Mouse (Mus musculus) limb, embryonic 12.5 days (tissue): Measurements from ENCODE around the gene Acap2. TPM values are rescaled to one million over a fixed set of nuclear protein-coding genes. Genes with fewer than 3 reads are reported as not detected.
A peak's percentile ranks its signal among the peaks of the same experiment; 100 is the strongest.

ENCODE experiments used
- ATAC-seq: fragments of 200-750 bp; cut with Nextera tagmentation; 2 replicates; pipeline ENCODE4 v1.8.0; 2017; ENCODE audit warnings: low read depth, moderate TSS enrichment; ENCODE audit not compliant: insufficient number of reproducible peaks, insufficient read depth, low FRiP score, low TSS enrichment
- H3K27ac ChIP-seq: fragments of 300-500 bp; sonication (generic); 2 replicates; pipeline ENCODE4 v1.5.1; 2016; ENCODE audit warnings: mild to moderate bottlenecking, moderate library complexity
- H3K27me3 ChIP-seq: fragments of 300-500 bp; sonication (generic); 2 replicates; pipeline ENCODE4 v1.6.1; 2016; ENCODE audit warnings: mild to moderate bottlenecking, moderate library complexity
- H3K36me3 ChIP-seq: fragments of 300-500 bp; sonication (generic); 2 replicates; pipeline ENCODE4 v1.6.1; 2016; ENCODE audit warnings: mild to moderate bottlenecking, moderate library complexity
- H3K4me1 ChIP-seq: fragments of 300-500 bp; sonication (generic); replicated peaks from 2 replicates; pipeline ENCODE4 v1.6.1; 2016
- H3K4me2 ChIP-seq: fragments of 300-500 bp; sonication (generic); 2 replicates; pipeline ENCODE4 v1.6.1; 2016; ENCODE audit warnings: mild to moderate bottlenecking, moderate library complexity
- H3K4me3 ChIP-seq: fragments of 300-500 bp; sonication (generic); replicated peaks from 2 replicates; pipeline ENCODE4 v1.5.1; 2016; ENCODE audit warnings: mild to moderate bottlenecking
- H3K9ac ChIP-seq: fragments of 300-500 bp; sonication (generic); replicated peaks from 2 replicates; pipeline ENCODE4 v1.6.1; 2016; ENCODE audit warnings: mild to moderate bottlenecking, moderate library complexity
- H3K9me3 ChIP-seq: fragments of 300-500 bp; sonication (generic); 2 replicates; pipeline ENCODE4 v1.6.1; 2016; ENCODE audit warnings: mild to moderate bottlenecking, moderate library complexity
- WGBS: fragments of 180-500 bp; shearing (Covaris S2); methylation state at CpG from one replicate; pipeline ENCODE4 v1.1.7; 2016; 5-methylcytosine and 5-hydroxymethylcytosine counted together
- polyA plus RNA-seq: library from polyadenylated mRNA; unstranded; fragments of >200 nt; fragmentation: Nextera tagmentation; extraction: Ambion mirVana; gene quantifications from 2 replicates; pipeline ENCODE4 v1.2.1, GENCODE M21; 2016

The Acap2 gene
- polyA plus RNA-seq, 1 experiment from 2014 or later: 20.4 TPM

GRCm38 (mm10) chr16:31081125-31081664 is 119.8 kb downstream of the Acap2 start, which contains the start of gene Xxylt1:
Gene Xxylt1, minus strand, starts transcription at chr16:31081432.
- Histone ChIP-seq H3K4me3 (peak within 1 kb of the TSS; percentile 83), H3K36me3 (no peaks in the 10 kb centered on the region), H3K4me2 (peak within 1 kb of the TSS; percentile 93), H3K27me3 (no peaks in the 10 kb centered on the region), H3K9ac (peak within 1 kb of the TSS; percentile 75), H3K9me3 (no peaks in the 10 kb centered on the region), H3K27ac (peak within 1 kb of the TSS; percentile 92), H3K4me1 (peaks cover 11% of the 10 kb centered on the region)
- under 1% methylated on average over 54 of the region's 54 CpGs for WGBS
- ATAC-seq: peak; percentile 96

DNA sequence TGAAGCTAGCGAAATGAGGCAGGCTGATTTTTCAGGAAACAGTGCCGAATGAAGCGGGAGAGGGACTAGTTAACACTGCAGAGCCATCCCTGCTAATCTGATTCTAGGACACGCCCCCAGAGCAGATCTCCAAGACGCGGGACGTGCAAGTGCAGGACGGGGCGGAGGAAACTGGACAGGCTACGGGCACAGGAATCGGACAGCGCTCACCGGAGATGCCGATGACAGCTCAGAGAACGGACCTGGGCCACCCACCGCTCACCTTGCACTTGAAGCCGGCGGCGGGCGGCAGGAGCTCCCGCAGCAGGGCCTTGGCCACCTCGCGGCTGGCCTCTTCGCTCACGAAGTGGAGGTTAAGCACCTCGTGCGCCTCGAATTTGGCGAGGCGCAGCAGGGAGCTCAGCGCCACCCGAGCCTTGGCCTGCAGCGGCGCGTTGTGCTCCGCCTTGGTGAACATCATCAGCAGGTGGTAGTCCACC is 120.4 kb downstream of the Acap2 start:
- peak overlapping the region; percentile 75 for H3K9ac ChIP-seq
- H3K4me3 ChIP-seq: peak overlapping the region; percentile 83
- peak; percentile 50; the same call in 1 of the 2 replicates for ATAC-seq
- H3K4me1 ChIP-seq: peaks cover 11% of the 10 kb centered on the region
- WGBS: under 1% methylated on average over 36 of the region's 36 CpGs
- H3K27ac ChIP-seq: peak overlapping the region; percentile 92
- no peaks in the 10 kb centered on the region for H3K27me3 ChIP-seq
- H3K9me3 ChIP-seq: no peaks in the 10 kb centered on the region
- peak overlapping the region; percentile 93 for H3K4me2 ChIP-seq
- no peaks in the 10 kb centered on the region for H3K36me3 ChIP-seq

GRCm38 (mm10) chr16:31077396-31077795 is 123.6 kb downstream of the Acap2 start:
- no peaks in the 10 kb centered on the region for H3K27me3 ChIP-seq
- H3K4me3 ChIP-seq: no peak overlapping the region
- H3K9ac ChIP-seq: no peak overlapping the region
- peaks cover 11% of the 10 kb centered on the region for H3K4me1 ChIP-seq
- 94% methylated on average over 5 of the region's 5 CpGs for WGBS
- H3K36me3 ChIP-seq: no peaks in the 10 kb centered on the region
- no peak for ATAC-seq
- H3K4me2 ChIP-seq: no peak overlapping the region
- no peaks in the 10 kb centered on the region for H3K9me3 ChIP-seq
- no peak overlapping the region for H3K27ac ChIP-seq

DNA sequence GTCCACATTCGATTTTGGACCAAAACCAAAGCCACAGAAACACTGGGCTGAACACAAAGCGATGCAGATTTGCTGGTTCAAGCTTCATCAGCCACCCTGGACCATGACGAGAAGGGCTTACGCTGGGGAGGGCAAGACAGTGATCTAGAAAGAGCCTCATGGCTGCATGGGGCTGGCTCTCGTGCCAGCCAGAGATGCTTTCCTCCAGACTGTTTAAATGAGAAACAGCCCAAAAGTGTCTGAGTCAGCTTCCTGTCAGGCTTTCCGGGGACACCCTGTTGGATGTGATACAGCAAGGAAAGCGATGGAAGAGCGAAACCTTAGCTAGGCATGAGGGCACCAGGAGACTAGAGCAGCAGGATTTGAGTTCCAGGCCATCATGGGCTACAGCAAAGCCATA is 124.6 kb downstream of the Acap2 start:
- Histone ChIP-seq H3K4me1 (peaks cover 8% of the 10 kb centered on the region), H3K9ac (no peak overlapping the region), H3K9me3 (no peaks in the 10 kb centered on the region), H3K27ac (no peak overlapping the region), H3K36me3 (no peaks in the 10 kb centered on the region), H3K4me3 (no peak overlapping the region), H3K4me2 (no peak overlapping the region), H3K27me3 (peaks cover 5% of the 10 kb centered on the region; the same call in 1 of the 2 replicates)
- WGBS: 87% methylated on average over 8 of the region's 8 CpGs
- no peak for ATAC-seq

GRCm38 (mm10) chr16:31074324-31074908 is 126.6 kb downstream of the Acap2 start:
- no peak overlapping the region for H3K4me3 ChIP-seq
- H3K9ac ChIP-seq: no peak overlapping the region
- H3K9me3 ChIP-seq: no peaks in the 10 kb centered on the region
- H3K36me3 ChIP-seq: no peaks in the 10 kb centered on the region
- no peak overlapping the region for H3K27ac ChIP-seq
- 80% methylated on average over 3 of the region's 3 CpGs for WGBS
- H3K27me3 ChIP-seq: peaks cover 5% of the 10 kb centered on the region; the same call in 1 of the 2 replicates
- H3K4me2 ChIP-seq: no peak overlapping the region
- peaks cover 18% of the 10 kb centered on the region for H3K4me1 ChIP-seq
- ATAC-seq: no peak

- Histone ChIP-seq H3K4me1 (peaks cover 21% of the 10 kb centered on the region), H3K36me3 (no peaks in the 10 kb centered on the region), H3K27ac (no peak overlapping the region), H3K9me3 (no peaks in the 10 kb centered on the region), H3K9ac (no peak overlapping the region), H3K4me2 (no peak overlapping the region), H3K27me3 (peaks cover 13% of the 10 kb centered on the region; the same call in 1 of the 2 replicates), H3K4me3 (no peak overlapping the region)
- WGBS: 85% methylated on average over 6 of the region's 6 CpGs
- no peak for ATAC-seq
These were observed 129.3 kb downstream of the Acap2 start for GRCm38 (mm10) chr16:31071731-31072130.

DNA sequence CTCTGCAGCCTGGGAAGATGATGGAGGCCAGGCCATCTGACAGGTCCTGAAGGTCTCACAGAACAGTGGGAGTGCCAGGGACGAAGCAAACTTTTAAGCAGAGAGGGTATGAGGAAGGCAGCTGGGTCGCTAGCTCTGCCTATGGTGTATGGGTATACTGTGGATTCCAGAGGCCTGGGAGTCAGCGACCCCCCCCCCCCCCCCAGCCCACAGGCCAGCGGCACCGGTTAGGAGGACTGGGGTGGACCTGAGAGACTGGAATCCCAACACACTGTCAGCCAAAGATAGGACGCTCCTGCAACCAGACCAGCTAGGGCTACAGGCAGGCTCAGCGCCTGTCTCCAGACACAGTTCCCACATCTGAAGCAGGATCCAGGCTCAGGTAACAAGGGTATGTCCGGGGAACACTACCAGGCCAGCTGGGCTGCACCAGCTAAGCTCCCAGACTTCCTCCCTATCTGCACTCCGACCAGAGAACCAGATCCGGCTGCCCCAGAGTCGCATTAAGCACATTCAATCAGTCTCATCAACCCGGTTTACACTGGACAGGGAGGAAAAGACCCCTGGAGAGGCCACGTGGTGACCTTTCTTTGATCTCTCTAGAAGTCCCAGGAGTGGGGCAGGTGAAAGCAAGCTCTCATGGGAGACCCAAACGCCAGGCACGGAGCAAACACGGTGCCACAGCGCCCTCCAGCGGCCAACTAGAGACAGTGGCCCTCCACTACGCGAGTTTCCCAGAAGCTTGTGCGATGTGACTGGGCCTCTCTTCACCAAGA is 130.5 kb downstream of the Acap2 start:
- Histone ChIP-seq H3K27ac (peak overlapping the region; percentile 9; the same call in 1 of the 2 replicates), H3K4me3 (no peak overlapping the region), H3K9me3 (no peaks in the 10 kb centered on the region), H3K9ac (no peak overlapping the region), H3K4me2 (peak overlapping the region; percentile 44), H3K36me3 (no peaks in the 10 kb centered on the region), H3K27me3 (peaks cover 13% of the 10 kb centered on the region; the same call in 1 of the 2 replicates), H3K4me1 (peaks cover 21% of the 10 kb centered on the region)
- WGBS: 9% methylated on average over 20 of the region's 21 CpGs
- peak; percentile 79 for ATAC-seq

DNA sequence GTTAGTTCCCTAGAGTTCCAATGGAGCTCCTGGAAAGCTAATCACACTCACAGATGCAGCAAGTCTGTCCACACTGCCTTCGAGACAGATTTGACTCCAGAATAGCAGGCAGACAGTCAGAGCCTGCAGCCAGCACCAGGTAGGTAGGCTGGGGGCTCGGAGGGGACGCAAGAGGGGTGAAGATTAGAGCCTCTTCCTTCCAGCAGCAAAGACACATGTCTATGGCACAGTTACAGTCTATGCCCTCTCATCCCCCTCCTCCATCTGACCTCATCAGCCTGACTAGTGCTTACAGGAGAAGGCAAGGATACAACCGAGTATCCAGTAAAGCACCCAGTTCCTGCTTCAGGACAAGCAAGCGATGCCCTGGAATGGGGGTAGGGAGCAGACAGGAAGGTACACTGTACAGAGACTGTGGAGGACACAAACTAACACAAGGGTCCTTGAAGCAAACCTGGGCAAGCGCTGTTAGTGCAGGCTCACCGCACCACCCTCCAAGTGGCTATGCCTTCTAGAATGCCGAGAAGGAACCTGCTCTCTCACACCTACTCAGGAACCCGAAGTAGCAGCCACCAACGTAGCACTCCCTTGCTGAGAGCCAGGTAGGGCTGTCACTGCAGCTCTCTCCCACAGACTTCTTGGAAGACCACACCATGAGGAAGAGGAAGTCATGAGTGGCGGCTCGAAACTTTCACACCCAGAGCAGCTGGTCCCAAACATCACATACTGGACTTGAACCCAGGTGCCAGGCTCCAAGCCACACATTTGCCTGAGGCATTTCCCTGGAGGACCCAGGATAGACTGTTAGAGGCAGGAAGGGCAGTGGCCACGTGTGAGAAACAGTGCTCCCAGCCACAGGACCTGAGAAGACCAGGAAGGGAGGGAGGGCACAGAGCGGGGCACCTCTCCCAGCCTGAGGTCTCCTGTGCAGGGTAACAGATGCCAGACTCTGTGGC is 131.6 kb downstream of the Acap2 start:
- Histone ChIP-seq H3K27me3 (peaks cover 13% of the 10 kb centered on the region; the same call in 1 of the 2 replicates), H3K4me1 (peaks cover 21% of the 10 kb centered on the region), H3K36me3 (no peaks in the 10 kb centered on the region), H3K4me2 (no peak overlapping the region), H3K27ac (peak overlapping the region; percentile 26; the same call in 1 of the 2 replicates), H3K9me3 (no peaks in the 10 kb centered on the region), H3K4me3 (no peak overlapping the region), H3K9ac (no peak overlapping the region)
- WGBS: 60% methylated on average over 14 of the region's 14 CpGs
- peak; percentile 10; the same call in 1 of the 2 replicates for ATAC-seq

- Histone ChIP-seq H3K9ac (no peak overlapping the region), H3K4me2 (no peak overlapping the region), H3K27me3 (peaks cover 13% of the 10 kb centered on the region; the same call in 1 of the 2 replicates), H3K9me3 (no peaks in the 10 kb centered on the region), H3K4me1 (peaks cover 21% of the 10 kb centered on the region), H3K36me3 (no peaks in the 10 kb centered on the region), H3K4me3 (no peak overlapping the region), H3K27ac (no peak overlapping the region)
- WGBS: 79% methylated on average over 7 of the region's 7 CpGs
- ATAC-seq: no peak
These were observed 132.8 kb downstream of the Acap2 start for GRCm38 (mm10) chr16:31068280-31068679.

DNA sequence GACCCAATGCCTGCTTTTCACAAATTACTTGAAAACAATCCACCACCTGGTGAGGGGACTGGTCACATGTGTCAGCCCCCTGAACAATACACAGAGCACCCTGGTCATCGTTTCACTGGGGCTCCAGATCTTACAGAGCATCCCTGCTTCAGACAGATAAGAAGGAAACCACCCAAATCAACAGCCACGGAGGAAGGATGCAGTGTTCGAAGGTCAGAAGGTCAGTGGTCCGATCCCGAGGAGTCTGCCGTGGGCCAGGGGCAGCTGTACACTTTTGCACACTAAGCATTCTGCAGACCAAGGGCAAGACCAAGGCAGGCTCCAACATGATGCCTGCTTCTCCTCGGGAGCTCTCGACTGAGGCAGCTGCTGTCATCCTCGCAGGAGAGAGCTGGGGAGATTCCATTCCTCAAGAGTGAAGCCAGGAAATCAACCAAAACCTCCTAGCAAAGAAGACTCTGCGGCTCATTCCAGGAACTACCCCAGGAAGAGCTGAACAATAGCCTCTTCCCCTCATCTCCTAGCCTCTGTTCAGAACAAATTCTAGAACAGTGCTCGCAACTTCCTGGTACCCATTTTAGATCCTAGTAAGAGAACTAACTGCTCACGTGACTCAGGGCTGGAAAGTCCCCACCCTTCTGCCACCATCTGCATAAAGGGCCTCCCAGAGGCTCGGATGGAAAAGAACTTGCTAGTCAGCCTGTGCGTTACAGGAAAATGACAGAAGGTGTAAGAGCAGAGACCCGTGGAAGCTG is 134.5 kb downstream of the Acap2 start:
- H3K4me2 ChIP-seq: no peak overlapping the region
- 63% methylated on average over 15 of the region's 15 CpGs for WGBS
- 0 out of 2 replicates have a peak overlapping the region, but pooled peaks have one; percentile 17 for H3K27ac ChIP-seq
- no peak for ATAC-seq
- no peaks in the 10 kb centered on the region for H3K9me3 ChIP-seq
- H3K4me3 ChIP-seq: no peak overlapping the region
- H3K9ac ChIP-seq: no peak overlapping the region
- H3K36me3 ChIP-seq: no peaks in the 10 kb centered on the region
- H3K4me1 ChIP-seq: peaks cover 27% of the 10 kb centered on the region
- peaks cover 8% of the 10 kb centered on the region; the same call in 1 of the 2 replicates for H3K27me3 ChIP-seq
